Mouse (Mus musculus): ENCODE results near the gene Ptpn11.

GRCm38 (mm10) chr5:121191584-121191906 lies 348 bp upstream of the Ptpn11 start:
- TF ChIP-seq CTCF (IDR thresholded peaks at IDR 0.05; ENCODE audit: control insufficient read depth, insufficient read depth, insufficient read length) (no peak), MAX (IDR thresholded peaks at IDR 0.05) (no peak), MYOD1 (IDR thresholded peaks at IDR 0.05; ENCODE audit: control insufficient read depth, insufficient read length, low read depth) (no peak), CEBPB (IDR thresholded peaks at IDR 0.05; ENCODE audit: low read depth) (no peak), FOSL1 (IDR thresholded peaks at IDR 0.05; ENCODE audit: insufficient read depth, low read length, poor library complexity, severe bottlenecking) (no peak), USF1 (IDR thresholded peaks at IDR 0.05; ENCODE audit: low read depth) (no peak), MYOG (IDR thresholded peaks at IDR 0.05; ENCODE audit: control insufficient read depth, extremely low read depth, insufficient read length) (no peak)
